Mouse (Mus musculus): ENCODE measurements around the gene Spsb3.

- TF ChIP-seq CTCF (IDR thresholded peaks at IDR 0.05; ENCODE audit: low read depth) (no peak), EP300 (optimal IDR thresholded peaks at IDR 0.05) (no peak)
Measured at GRCm38 (mm10) chr17:24933163-24933562, 46.7 kb downstream of the Spsb3 start.
